ENCODE assay signal across 9 mouse cellular contexts in the genomic region with DNA sequence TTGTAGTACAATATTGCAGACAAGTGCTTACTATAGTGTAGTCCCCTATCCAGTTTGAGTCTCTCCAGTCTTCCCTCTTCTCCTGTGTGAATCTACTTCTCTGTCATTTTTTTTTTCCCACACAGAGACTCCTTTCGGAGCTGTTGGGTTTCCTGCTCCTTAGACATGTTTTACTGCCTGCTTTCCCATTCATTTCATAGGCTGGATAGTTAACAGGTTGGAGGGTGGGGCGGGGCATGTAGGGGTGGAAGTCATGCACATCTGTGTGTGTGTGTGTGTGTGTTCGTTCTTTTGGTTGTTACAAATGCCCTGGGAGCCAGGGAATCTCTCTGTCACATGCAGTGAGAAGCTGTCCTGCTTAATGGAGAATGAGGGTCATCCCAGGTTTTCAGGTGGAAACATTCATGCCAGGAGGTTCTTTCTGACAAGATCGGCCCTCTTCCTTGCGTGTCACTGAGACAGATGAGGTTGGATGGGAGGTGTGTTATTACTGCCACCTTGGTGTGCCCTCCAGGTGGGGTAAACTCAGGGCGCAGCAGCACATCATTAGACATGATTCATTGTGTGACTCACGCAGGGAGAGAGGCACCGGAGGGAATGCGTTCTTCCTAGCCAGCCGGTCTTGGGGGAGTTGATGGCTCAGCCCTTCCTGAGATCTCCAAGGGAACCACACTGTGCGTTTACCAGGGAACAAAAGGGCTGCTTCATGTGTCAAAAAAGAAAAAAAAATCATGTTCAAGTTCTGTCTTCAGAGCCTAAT. TPM values are rescaled to one million over a fixed set of nuclear protein-coding genes. Genes with fewer than 3 reads are reported as not detected.
DNase-seq lines count a peak whose midpoint lies in the region; ATAC-seq and TF ChIP-seq lines count a peak whose summit lies in the region.
"Had no signal": no experiment of that assay in that cellular context is flagged by ENCODE, and none has a peak within 500 bp of the region (broad histone marks: within the 10 kb centered on the region; RNA-seq: fewer than 3 reads in every experiment).

No protein-coding gene starts in this region.

- no peak for DNase-seq in heart, adult 2 months
- DNase-seq in 3T3-L1 (ENCODE audit: low read depth, low spot score), result peak; percentile 89
- peak; percentile 58 for DNase-seq in adrenal gland, postnatal 14 days
- no peak for DNase-seq in spleen, postnatal 4 days (ENCODE audit: low spot score in 2 of 2)
- DNase-seq in lung, adult 18-20 months, result no peak

- H3K79me2 ChIP-seq in heart, adult 2 months (replicated peaks; ENCODE audit: control insufficient read depth, insufficient read depth, low read length), result no peaks in the 10 kb centered on the region; the same call in 1 of the 2 replicates

- TF ChIP-seq POLR2A in heart, adult 2 months (IDR thresholded peaks at IDR 0.05; ENCODE audit: insufficient read depth, low read depth, low read length), result no peak

- no peak for TF ChIP-seq EP300 in heart, adult 2 months (IDR thresholded peaks at IDR 0.05; ENCODE audit: insufficient read depth, low read depth, low read length)

- peak overlapping the region; percentile 43 for H3K27ac ChIP-seq in heart, adult 2 months
- no peak overlapping the region for H3K27ac ChIP-seq in heart, embryonic 12.5 days (ENCODE audit: poor library complexity, severe bottlenecking)
- H3K27ac ChIP-seq in limb, embryonic 13.5 days, result 0 out of 2 replicates have a peak overlapping the region, but pooled peaks have one; percentile 22
- H3K27ac ChIP-seq in kidney, embryonic 16.5 days (ENCODE audit: low read length), result no peak overlapping the region
- H3K27ac ChIP-seq: kidney, postnatal 0 days had no signal

- intact Hi-C loops in heart, adult 2 months (cut with DNase I), result no loop called here

- H3K36me3 ChIP-seq in heart, adult 2 months (ENCODE audit: control insufficient read depth, insufficient read depth, low read length), result no peaks in the 10 kb centered on the region
- no peaks in the 10 kb centered on the region for H3K36me3 ChIP-seq in heart, embryonic 12.5 days
- H3K36me3 ChIP-seq in limb, embryonic 13.5 days, result no peaks in the 10 kb centered on the region
- no peaks in the 10 kb centered on the region for H3K36me3 ChIP-seq in kidney, embryonic 16.5 days (ENCODE audit: insufficient read depth, low read length)

- no peak overlapping the region for H3K4me3 ChIP-seq in heart, adult 2 months
- no peak overlapping the region for H3K4me3 ChIP-seq in heart, embryonic 12.5 days
- no peak overlapping the region for H3K4me3 ChIP-seq in limb, embryonic 13.5 days
- H3K4me3 ChIP-seq in kidney, embryonic 16.5 days (ENCODE audit: low read length), result no peak overlapping the region

- H3K27me3 ChIP-seq in heart, adult 2 months (ENCODE audit: control insufficient read depth, insufficient read depth, low read length), result no peaks in the 10 kb centered on the region
- H3K27me3 ChIP-seq in heart, embryonic 12.5 days (replicated peaks), result no peaks in the 10 kb centered on the region
- no peaks in the 10 kb centered on the region for H3K27me3 ChIP-seq in limb, embryonic 13.5 days
- no peaks in the 10 kb centered on the region for H3K27me3 ChIP-seq in kidney, embryonic 16.5 days (ENCODE audit: insufficient read depth, low read length)

- no peaks in the 10 kb centered on the region for H3K9me3 ChIP-seq in heart, embryonic 12.5 days (replicated peaks)
- H3K9me3 ChIP-seq in limb, embryonic 13.5 days, result no peaks in the 10 kb centered on the region
- no peaks in the 10 kb centered on the region for H3K9me3 ChIP-seq in kidney, embryonic 16.5 days (ENCODE audit: low read length)

- H3K9ac ChIP-seq in heart, adult 2 months (ENCODE audit: low read depth, low read length), result no peak overlapping the region
- H3K9ac ChIP-seq in heart, embryonic 12.5 days, result no peak overlapping the region
- H3K9ac ChIP-seq in limb, embryonic 13.5 days, result no peak overlapping the region
- H3K9ac ChIP-seq in kidney, embryonic 16.5 days (replicated peaks; ENCODE audit: low read length), result no peak overlapping the region

- peaks cover 15% of the 10 kb centered on the region for H3K4me1 ChIP-seq in heart, adult 2 months (ENCODE audit: control insufficient read depth, insufficient read depth, low read length)
- H3K4me1 ChIP-seq in heart, embryonic 12.5 days (replicated peaks), result peaks cover 27% of the 10 kb centered on the region
- H3K4me1 ChIP-seq in limb, embryonic 13.5 days, result peaks cover 30% of the 10 kb centered on the region
- peaks cover 16% of the 10 kb centered on the region; the same call in 1 of the 2 replicates for H3K4me1 ChIP-seq in kidney, embryonic 16.5 days (ENCODE audit: insufficient read depth, low read length)

- 51% methylated on average over 11 of the region's 11 CpGs for WGBS in heart, adult 2 months
- 54% methylated on average over 11 of the region's 11 CpGs for WGBS in heart, embryonic 12.5 days
- WGBS in limb, embryonic 13.5 days, result 36% methylated on average over 11 of the region's 11 CpGs
- 18% methylated on average over 11 of the region's 11 CpGs for WGBS in kidney, embryonic 16.5 days

- ATAC-seq in heart, embryonic 12.5 days (ENCODE audit: insufficient number of reproducible peaks, low FRiP score), result no peak
- no peak for ATAC-seq in limb, embryonic 13.5 days (ENCODE audit: low FRiP score, low read depth)
- ATAC-seq in kidney, embryonic 16.5 days (ENCODE audit: low FRiP score, low TSS enrichment), result no peak

- TF ChIP-seq CTCF in heart, adult 2 months (IDR thresholded peaks at IDR 0.05), result no peak

- H3K4me2 ChIP-seq in heart, embryonic 12.5 days, result no peak overlapping the region
- H3K4me2 ChIP-seq in limb, embryonic 13.5 days (replicated peaks), result no peak overlapping the region
- H3K4me2 ChIP-seq in kidney, embryonic 16.5 days (replicated peaks; ENCODE audit: low read depth, low read length), result no peak overlapping the region

RNA-seq across cellular contexts. Expression of a gene that starts 4.7 kb away (rescaled TPM):
- 10 to 100 TPM; 40.8 to 47.3 TPM for total RNA-seq in heart, adult 2 months (2021)
- polyA plus RNA-seq in heart, adult 2 months (2012; rRNA removed), result 23.5 and 34.7 TPM in 2 replicates
- polyA plus RNA-seq in heart, embryonic 12.5 days (2016; fragmentation: Nextera tagmentation; extraction: Ambion mirVana), result 24.1 TPM in 2 replicates
- total RNA-seq in adrenal gland, postnatal 14 days (2021), result 81.6 and 129 TPM in 2 replicates
- polyA plus RNA-seq in limb, embryonic 13.5 days (2015; fragmentation: Nextera tagmentation; extraction: Ambion mirVana), result 30.7 and 36.6 TPM in 2 replicates
- polyA plus RNA-seq in kidney, embryonic 16.5 days (2015; fragmentation: Nextera tagmentation; extraction: Ambion mirVana), result 33.8 and 35.3 TPM in 2 replicates

RNA-seq across cellular contexts. Expression of a gene that starts 44.9 kb away (rescaled TPM):
- total RNA-seq in heart, adult 2 months (2021), result under 1 TPM; 0.16 to 0.43 TPM
- polyA plus RNA-seq in heart, adult 2 months (2012; rRNA removed), result 0.47 and 0.57 TPM in 2 replicates
- 0.70 and 1.2 TPM in 2 replicates for polyA plus RNA-seq in heart, embryonic 12.5 days (2016; fragmentation: Nextera tagmentation; extraction: Ambion mirVana)
- total RNA-seq in adrenal gland, postnatal 14 days (2021), result 1.7 and 2.2 TPM in 2 replicates
- 3.2 and 3.7 TPM in 2 replicates for polyA plus RNA-seq in limb, embryonic 13.5 days (2015; fragmentation: Nextera tagmentation; extraction: Ambion mirVana)
- 1.3 and 2.0 TPM in 2 replicates for polyA plus RNA-seq in kidney, embryonic 16.5 days (2015; fragmentation: Nextera tagmentation; extraction: Ambion mirVana)

Comparison
In these comparisons a context has a peak if more than half of its experiments do, and no peak if none do; other contexts are left out.
1. H3K27ac ChIP-seq: peak in heart, adult 2 months (single experiment) and limb, embryonic 13.5 days (single experiment); none in heart, embryonic 12.5 days (single experiment) and kidney, embryonic 16.5 days (single experiment).
2. DNase-seq: peak in 3T3-L1 (single experiment) and adrenal gland, postnatal 14 days (single experiment); none in heart, adult 2 months (0 of 2), spleen, postnatal 4 days (0 of 2) and lung, adult 18-20 months (0 of 2).